Mouse (Mus musculus): Measurements from ENCODE around the gene Map10.

- no peak for TF ChIP-seq GATA1 (IDR thresholded peaks at IDR 0.05; ENCODE audit: low read length)
- TF ChIP-seq TAL1 (IDR thresholded peaks at IDR 0.05; ENCODE audit: low read length): no peak
These were observed 33.4 kb downstream of the Map10 start for GRCm38 (mm10) chr8:125702868-125703473.
